Mouse (Mus musculus) kidney, postnatal 0 days (tissue): ENCODE results near the gene Dynlt1a. TPM values are rescaled to one million over a fixed set of nuclear protein-coding genes. Genes with fewer than 3 reads are reported as not detected.
"Not testable (repeated sequence)": the region's sequence is repeated elsewhere in the genome, so short reads cannot be mapped to it uniquely, and the experiment has no call there.

ENCODE experiments used
- ATAC-seq: fragments of 200-750 bp; cut with Nextera tagmentation; replicated peaks from 2 replicates; pipeline ENCODE4 v1.8.0; 2017; ENCODE audit warnings: low read depth, moderate number of reproducible peaks, moderate TSS enrichment, moderate library complexity; ENCODE audit not compliant: low FRiP score
- DNase-seq: peaks from one replicate; pipeline ENCODE4 v3.0.0-alpha.2; 2016; ENCODE audit warnings: low spot score
- H3K27ac ChIP-seq: fragments of 300-500 bp; sonication (generic); 2 replicates; pipeline ENCODE4 v1.5.1; 2014; ENCODE audit warnings: mild to moderate bottlenecking
- H3K27me3 ChIP-seq: fragments of 300-500 bp; sonication (generic); 2 replicates; pipeline ENCODE4 v1.6.1; 2014; ENCODE audit warnings: low read length, mixed read lengths; ENCODE audit not compliant: insufficient read depth
- H3K36me3 ChIP-seq: fragments of 300-500 bp; sonication (generic); 2 replicates; pipeline ENCODE4 v1.6.1; 2014; ENCODE audit warnings: low read length, mixed read lengths; ENCODE audit not compliant: insufficient read depth
- H3K4me1 ChIP-seq: fragments of 300-500 bp; sonication (generic); replicated peaks from 2 replicates; pipeline ENCODE4 v1.6.1; 2014; ENCODE audit warnings: antibody characterized with exemption, low read length, mixed read lengths; ENCODE audit not compliant: insufficient read depth
- H3K4me2 ChIP-seq: fragments of 300-500 bp; sonication (generic); 2 replicates; pipeline ENCODE4 v1.6.1; 2014; ENCODE audit warnings: mild to moderate bottlenecking, low read length, moderate library complexity, mixed read lengths
- H3K4me3 ChIP-seq: fragments of 300-500 bp; sonication (generic); replicated peaks from 2 replicates; pipeline ENCODE4 v1.5.1; 2014; ENCODE audit warnings: low read depth, low read length
- H3K9ac ChIP-seq: fragments of 300-500 bp; sonication (generic); 2 replicates; pipeline ENCODE4 v1.6.1; 2014; ENCODE audit warnings: low read depth, low read length
- H3K9me3 ChIP-seq: fragments of 300-500 bp; sonication (generic); replicated peaks from 2 replicates; pipeline ENCODE4 v1.6.1; 2016; ENCODE audit warnings: low read length, inconsistent platforms, mixed read lengths
- WGBS: fragments of 180-500 bp; shearing (Covaris S2); extraction: QIAGEN DNeasy Blood & Tissue Kit; methylation state at CpG from one replicate; pipeline ENCODE4 v1.1.7; 2014; 5-methylcytosine and 5-hydroxymethylcytosine counted together
- polyA plus RNA-seq: library from polyadenylated mRNA; unstranded; fragments of >200 nt; fragmentation: Nextera tagmentation; extraction: Ambion mirVana; gene quantifications from 2 replicates; pipeline ENCODE4 v1.2.1, GENCODE M21; 2015

The Dynlt1a gene
- polyA plus RNA-seq, 1 experiment from 2014 or later = 9.6 TPM

DNA sequence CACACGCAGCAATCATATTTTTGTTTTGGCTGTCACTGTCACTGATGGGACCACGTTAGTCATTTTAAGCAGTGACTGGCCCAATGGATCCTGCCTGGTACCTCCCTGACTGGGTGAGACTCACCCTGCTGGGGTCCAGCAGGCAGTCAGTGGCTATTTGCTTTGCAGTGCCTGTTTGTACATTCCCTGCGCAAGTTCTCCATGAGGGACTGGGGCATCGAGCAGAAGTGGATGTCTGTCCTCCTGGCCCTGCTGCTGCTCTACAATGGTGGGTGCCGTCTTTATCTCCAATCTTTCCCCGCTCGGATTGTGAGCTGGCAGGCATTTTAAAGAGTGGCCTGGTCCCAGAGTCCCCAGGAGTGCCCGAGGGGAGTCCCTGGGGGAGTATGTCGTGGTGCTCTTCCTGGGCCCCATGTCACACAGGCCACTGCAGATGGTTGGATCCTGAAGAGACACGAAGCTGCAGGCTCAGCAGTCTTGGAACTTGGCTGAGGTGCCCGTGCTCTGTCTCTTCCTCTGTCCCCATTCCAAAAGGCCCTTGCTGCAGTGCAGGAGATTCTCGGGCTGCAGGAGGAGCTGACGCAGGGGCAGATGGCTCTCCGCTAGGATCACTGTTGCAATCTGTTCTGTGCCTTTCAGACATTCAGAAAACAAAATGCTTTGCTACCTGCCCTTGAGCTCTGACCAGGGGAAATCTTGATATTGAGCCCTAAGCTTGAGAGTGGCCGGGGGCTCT, 20.1 kb downstream of the Dynlt1a start:
- not testable (repeated sequence) for H3K4me3 ChIP-seq, H3K36me3 ChIP-seq, H3K9ac ChIP-seq, H3K4me1 ChIP-seq, ATAC-seq, DNase-seq, H3K27me3 ChIP-seq, H3K9me3 ChIP-seq, H3K27ac ChIP-seq, H3K4me2 ChIP-seq
- WGBS = 88% methylated on average over 8 of the region's 15 CpGs

GRCm38 (mm10) chr17:6293882-6294281, 23.4 kb downstream of the Dynlt1a start:
- no CpG with 5 or more reads among the region's 5 CpGs for WGBS
- H3K36me3 ChIP-seq, ATAC-seq, H3K9me3 ChIP-seq, H3K4me3 ChIP-seq, H3K9ac ChIP-seq, H3K4me1 ChIP-seq, H3K27ac ChIP-seq, H3K27me3 ChIP-seq, H3K4me2 ChIP-seq, DNase-seq: not testable (repeated sequence)

- ATAC-seq, H3K27ac ChIP-seq, H3K4me1 ChIP-seq, H3K36me3 ChIP-seq, H3K9me3 ChIP-seq, H3K4me2 ChIP-seq, H3K4me3 ChIP-seq, DNase-seq, H3K27me3 ChIP-seq, H3K9ac ChIP-seq: not testable (repeated sequence)
- 95% methylated on average over 8 of the region's 12 CpGs for WGBS
Observed at GRCm38 (mm10) chr17:6289045-6289444, 28.3 kb downstream of the Dynlt1a start.

DNA sequence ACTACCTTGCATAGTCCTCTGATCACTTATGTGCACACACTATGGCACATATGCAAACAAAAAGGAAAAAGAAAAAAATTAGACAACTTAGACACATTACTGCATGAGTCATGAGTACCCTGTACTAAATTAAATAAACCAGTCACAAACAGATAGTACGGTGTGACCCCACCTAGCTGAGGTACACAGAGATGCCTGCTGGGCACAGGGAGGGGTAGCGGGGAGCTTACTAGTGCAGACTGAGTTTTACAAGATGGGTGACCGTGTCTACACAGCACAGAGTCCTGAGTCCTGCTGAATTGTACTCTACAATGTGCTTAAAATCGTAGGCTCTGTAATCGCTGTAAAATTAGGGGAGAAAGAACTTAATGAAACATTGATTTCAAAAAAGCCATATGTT, 31.1 kb downstream of the Dynlt1a start:
- H3K4me2 ChIP-seq, DNase-seq, H3K9me3 ChIP-seq, H3K27me3 ChIP-seq, H3K36me3 ChIP-seq, H3K4me3 ChIP-seq, H3K4me1 ChIP-seq, ATAC-seq, H3K9ac ChIP-seq, H3K27ac ChIP-seq: not testable (repeated sequence)
- 97% methylated on average over 5 of the region's 5 CpGs for WGBS

DNA sequence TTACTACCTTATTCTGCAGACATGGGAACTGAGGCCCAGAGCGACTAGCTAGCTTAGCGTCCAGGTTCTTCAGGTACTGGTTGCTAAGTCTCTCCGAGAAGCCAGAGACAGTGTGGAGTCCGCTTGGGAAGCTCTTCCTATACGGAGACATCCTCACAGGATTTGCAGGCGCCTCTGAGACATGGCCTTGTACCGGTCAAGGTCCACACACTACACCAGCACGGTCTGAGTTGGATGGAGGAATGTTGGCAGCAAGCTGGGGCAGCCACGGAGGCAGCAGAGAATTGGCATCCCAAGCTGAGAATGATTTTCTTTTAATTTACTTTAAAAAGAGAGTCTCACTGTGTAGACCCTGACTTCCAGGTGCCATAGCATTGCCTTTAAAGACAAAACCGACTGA, 34.2 kb downstream of the Dynlt1a start:
- not testable (repeated sequence) for H3K27ac ChIP-seq, H3K9ac ChIP-seq, H3K4me3 ChIP-seq, DNase-seq, ATAC-seq, H3K4me2 ChIP-seq, H3K27me3 ChIP-seq, H3K4me1 ChIP-seq, H3K9me3 ChIP-seq, H3K36me3 ChIP-seq
- WGBS = 91% methylated on average over 7 of the region's 10 CpGs

DNA sequence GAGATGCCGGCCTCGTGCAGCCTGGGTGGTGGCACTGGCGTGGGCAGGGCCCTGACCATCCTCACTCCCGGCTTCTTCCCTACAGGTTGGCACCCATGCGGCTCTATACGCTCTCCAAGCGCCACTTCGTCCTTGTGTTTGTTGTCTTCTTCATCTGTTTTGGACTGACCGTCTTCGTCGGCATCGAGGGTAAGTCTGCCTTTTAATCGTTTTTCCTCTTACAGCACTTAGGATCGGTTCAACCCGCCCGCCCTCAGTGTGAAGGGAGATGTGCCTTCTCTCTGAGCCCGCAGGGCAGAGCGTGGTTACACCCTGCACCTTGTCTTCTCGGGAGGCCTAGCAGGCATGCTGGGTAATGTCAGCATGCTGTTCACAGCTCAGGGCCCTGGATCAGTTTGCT, 36.8 kb downstream of the Dynlt1a start:
- DNase-seq, H3K4me1 ChIP-seq: not testable (repeated sequence)
- 93% methylated on average over 15 of the region's 19 CpGs for WGBS

GRCm38 (mm10) chr17:6279772-6280171, 37.5 kb downstream of the Dynlt1a start:
- not testable (repeated sequence) for H3K9me3 ChIP-seq, H3K36me3 ChIP-seq, H3K27ac ChIP-seq, H3K27me3 ChIP-seq, H3K4me2 ChIP-seq, ATAC-seq, DNase-seq, H3K4me3 ChIP-seq, H3K9ac ChIP-seq, H3K4me1 ChIP-seq
- 81% methylated on average over 7 of the region's 10 CpGs for WGBS

More for the DNA sequence above, 36.8 kb downstream of the Dynlt1a start:
- not testable (repeated sequence) for H3K27me3 ChIP-seq, H3K4me2 ChIP-seq, H3K9ac ChIP-seq, H3K36me3 ChIP-seq, H3K9me3 ChIP-seq, H3K4me3 ChIP-seq, H3K27ac ChIP-seq, ATAC-seq

DNA sequence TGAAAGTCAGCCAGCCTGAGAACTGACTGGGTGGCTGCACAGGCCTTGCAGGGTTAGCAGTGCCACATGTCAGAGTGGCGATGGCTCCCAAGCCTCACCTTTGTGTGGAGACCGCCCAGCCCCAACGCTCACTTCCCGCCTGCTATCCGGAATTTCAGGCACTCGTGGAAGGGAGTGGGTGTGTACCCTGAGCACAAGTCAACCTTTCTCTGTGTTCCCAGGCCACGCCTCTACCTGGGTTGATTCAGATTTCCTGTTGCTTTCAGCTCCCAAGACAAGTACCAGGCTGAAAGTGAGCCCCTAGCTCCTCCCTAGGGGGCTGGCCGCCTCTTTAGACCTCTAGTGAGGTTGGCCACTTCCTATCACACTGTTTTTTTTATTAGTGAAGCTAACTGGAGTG, 38.1 kb downstream of the Dynlt1a start:
- not testable (repeated sequence) for H3K4me1 ChIP-seq, H3K4me2 ChIP-seq, DNase-seq, H3K4me3 ChIP-seq, H3K36me3 ChIP-seq, H3K27me3 ChIP-seq, H3K9ac ChIP-seq, H3K27ac ChIP-seq, H3K9me3 ChIP-seq, ATAC-seq
- 51% methylated on average over 8 of the region's 8 CpGs for WGBS

DNA sequence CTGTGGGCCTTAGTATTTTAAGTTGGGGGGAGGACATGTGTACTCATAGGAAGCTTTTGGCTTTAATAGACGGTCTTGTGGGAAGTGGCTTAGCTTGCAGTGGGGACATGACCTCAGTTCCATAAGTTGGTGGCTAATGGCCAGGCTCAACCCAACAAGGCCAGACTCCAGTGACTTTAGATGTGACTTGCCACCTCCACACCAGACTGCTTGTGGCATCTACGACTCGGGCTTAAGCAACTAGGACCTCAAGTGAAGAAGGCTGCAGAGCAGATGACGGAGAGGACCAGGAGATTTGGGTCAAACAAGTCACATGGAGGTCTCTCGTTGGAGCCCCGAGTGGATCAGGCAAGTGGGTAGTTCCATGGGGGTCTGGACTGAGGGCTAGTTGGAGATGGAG, 42.6 kb downstream of the Dynlt1a start:
- not testable (repeated sequence) for DNase-seq, H3K9me3 ChIP-seq, ATAC-seq, H3K4me3 ChIP-seq, H3K4me1 ChIP-seq, H3K27me3 ChIP-seq, H3K36me3 ChIP-seq, H3K4me2 ChIP-seq, H3K9ac ChIP-seq, H3K27ac ChIP-seq
- 89% methylated on average over 4 of the region's 6 CpGs for WGBS

- not testable (repeated sequence) for H3K36me3 ChIP-seq, H3K27me3 ChIP-seq, H3K4me2 ChIP-seq, ATAC-seq, H3K27ac ChIP-seq, H3K4me1 ChIP-seq, H3K9me3 ChIP-seq, H3K9ac ChIP-seq, H3K4me3 ChIP-seq, DNase-seq
- WGBS = 78% methylated on average over 6 of the region's 6 CpGs
Observed at GRCm38 (mm10) chr17:6271970-6272369, 45.3 kb downstream of the Dynlt1a start.
